Mouse (Mus musculus): ENCODE data around the gene Cntn1.

Cntn1 gene

GRCm38 (mm10) chr15:92141972-92142371 lies 91.0 kb downstream of the Cntn1 start:
- no peak for DNase-seq

DNA sequence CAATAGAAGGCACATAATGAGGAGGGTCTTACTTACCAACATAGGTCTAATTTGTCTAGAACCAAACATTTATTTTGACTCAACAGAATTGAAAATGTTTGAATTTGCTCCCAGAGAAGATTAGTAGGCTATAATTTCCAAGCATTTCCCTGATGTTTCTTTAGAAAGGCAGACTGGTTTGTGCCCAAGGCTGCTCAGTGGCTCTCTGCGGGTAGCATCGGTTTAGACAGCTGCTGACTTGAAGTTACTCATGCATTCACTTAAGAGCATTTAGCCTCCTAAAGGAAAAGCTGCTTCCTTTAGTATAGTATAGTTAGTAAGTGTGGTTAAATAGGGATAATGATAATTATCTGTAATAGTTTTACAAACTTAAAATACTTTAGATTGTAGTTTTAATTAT lies 104.0 kb downstream of the Cntn1 start:
- no peak for DNase-seq

GRCm38 (mm10) chr15:92160855-92161162 lies 109.8 kb downstream of the Cntn1 start:
- no peak for DNase-seq

GRCm38 (mm10) chr15:92161163-92162025 lies 110.4 kb downstream of the Cntn1 start:
- no peak for DNase-seq

- no peak for DNase-seq
Observed at GRCm38 (mm10) chr15:92162835-92163234, 111.9 kb downstream of the Cntn1 start.

DNA sequence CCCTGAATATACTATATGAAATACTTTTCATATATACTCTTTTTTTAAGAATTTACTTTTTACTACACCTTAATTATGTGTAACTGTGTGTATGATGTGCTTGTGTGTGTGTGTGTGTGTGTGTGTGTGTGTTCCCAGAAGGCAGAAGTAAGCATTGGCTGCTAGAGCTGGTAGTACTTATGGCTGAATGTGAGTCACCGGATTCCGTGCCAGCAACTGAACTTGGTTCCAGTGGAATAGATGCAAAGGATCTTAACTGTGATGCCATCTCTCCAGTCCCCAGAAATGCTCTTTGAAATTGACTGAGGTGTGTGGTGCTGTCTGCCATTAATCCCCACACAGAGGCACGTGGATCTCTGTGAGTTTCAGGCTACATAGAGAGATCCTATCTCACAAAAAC lies 113.2 kb downstream of the Cntn1 start:
- DNase-seq: no peak

DNA sequence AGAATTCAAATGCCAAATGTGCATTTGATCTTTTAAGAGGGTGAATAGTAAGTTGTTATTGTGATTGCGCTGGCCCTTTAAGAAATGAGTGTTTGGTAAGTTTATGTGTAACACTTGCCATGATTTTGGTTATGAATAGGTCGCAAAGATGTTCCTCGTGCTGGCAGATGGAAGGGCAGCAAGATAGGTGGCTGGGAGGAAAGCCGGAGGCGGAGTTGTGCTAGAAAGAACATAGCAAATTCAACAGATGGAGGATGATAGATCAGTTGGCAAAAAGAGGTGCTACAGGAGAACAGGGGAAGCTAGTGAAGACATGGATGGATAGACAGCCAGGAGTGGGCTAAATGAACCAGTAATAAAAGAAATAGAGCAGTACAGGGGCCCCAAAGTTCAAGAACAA lies 115.3 kb downstream of the Cntn1 start:
- DNase-seq: no peak

- no peak for DNase-seq
Observed at GRCm38 (mm10) chr15:92175739-92176138, 124.8 kb downstream of the Cntn1 start.

DNA sequence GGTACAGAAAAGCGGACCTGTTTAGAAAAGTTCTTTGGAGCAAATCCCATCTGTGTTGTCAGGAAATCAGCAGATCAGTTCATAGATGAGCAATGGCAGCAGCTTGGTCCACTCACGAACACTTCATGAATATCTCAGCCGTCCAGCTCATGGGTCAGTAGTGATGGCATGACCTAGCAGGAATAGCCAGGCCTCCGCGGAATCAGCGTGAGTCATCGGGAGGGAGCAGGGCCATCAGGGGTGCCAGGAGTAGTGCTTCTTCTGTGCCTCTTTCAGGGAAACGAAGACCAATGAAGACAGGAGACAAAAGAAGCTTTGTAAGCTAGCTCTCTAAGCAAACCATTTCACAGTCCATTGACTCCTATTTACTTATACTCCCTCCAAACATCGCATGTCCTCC lies 126.4 kb downstream of the Cntn1 start:
- DNase-seq: peak; percentile 39

DNA sequence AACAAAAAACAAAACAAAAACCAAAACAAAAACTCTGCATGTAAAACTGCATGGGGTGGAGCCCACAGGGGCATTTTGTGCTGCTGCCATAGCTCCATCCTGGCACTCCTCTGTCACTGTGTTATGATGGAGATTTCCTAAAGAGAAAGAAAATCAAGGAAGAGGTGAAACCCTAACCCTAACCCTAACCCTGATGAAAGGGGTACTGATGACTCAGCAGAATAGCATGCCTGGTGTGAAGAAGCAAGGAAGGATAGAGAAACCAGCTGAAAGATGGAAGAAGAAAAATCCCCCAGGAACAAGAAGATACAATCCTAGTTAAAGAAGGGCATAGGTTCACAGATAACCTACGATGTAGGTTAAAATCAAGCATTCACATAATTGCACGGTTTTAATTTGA lies 134.5 kb downstream of the Cntn1 start:
- DNase-seq: no peak

DNA sequence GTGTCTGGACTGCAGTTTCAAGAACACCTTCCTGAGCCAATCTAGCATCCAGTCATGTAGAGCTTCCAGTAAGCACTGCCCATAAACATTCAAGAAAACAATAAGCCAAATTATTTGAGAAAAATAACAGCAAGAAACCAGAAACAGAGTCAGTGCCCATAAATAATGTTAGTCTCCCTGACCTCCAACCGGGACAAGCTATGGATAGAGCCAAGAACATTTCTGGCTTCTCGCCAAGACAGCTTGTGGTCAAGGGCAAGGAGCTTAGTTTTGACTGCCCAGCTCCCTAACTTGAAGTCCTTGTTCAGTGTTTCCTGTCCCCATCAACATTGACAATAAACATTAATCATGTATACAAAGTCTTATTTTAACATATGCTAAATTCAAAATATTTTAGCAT lies 139.0 kb downstream of the Cntn1 start:
- peak; percentile 33 for DNase-seq

- DNase-seq: no peak
Observed at GRCm38 (mm10) chr15:92200326-92200985, 149.5 kb downstream of the Cntn1 start.

DNA sequence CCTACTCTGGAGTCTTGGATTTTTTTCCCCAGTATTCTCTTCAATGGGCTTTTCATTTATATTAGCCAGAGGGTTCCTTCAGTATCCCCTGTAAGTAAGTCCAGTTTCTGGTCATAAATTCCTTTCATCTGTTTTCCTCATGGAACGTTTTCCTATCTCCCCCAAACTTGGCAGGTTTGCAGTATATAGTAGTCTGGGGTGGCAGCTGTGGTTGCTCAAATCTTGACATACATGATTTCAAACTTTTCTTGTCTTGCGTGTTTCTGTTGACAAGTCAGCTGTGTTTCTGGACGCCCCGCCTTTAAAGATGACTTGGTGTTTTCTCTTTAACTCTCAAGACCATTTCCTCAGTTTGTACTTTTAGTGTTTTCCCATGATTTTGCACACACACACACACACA lies 155.7 kb downstream of the Cntn1 start:
- DNase-seq: no peak

DNA sequence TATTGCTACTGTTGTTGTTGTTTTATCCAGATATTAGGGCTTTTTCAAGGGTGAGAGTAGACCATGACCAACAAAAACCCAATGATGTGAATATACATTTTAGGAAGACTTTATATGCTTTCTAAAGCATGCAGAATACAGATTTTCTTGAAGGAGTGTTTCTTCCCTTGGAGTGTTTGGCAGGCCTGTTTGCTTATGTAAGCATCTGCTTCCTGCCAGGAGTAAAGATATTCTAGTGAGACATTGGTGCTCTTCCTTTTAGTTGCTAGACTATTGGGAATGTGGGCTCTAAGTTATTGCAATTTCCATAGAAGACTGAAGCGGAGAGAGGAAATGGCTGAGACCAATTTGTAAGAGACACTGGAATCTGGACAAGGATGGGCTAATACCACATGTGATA lies 158.8 kb downstream of the Cntn1 start:
- DNase-seq: no peak

- DNase-seq: no peak
Observed at GRCm38 (mm10) chr15:92210486-92211235, 159.7 kb downstream of the Cntn1 start.

- DNase-seq: no peak
Observed at GRCm38 (mm10) chr15:92215841-92216240, 164.9 kb downstream of the Cntn1 start.

DNA sequence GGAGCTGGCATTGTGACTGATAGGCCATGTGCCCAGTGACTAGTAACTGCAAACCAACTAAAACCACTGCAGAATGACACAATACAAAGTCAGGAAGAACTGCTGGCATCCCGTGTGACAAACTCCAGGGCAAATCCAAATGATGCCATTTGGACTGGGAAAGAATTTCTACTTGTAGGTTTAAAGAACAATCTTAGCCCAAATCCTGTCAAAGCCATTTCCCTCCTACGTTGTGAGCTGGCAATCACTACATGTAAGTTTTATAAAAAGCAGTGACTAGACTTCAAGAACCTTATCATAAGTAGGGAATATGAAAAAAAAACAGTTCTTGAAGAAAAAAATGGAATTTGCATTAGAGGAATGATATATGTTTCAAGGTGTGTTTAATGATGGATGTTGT lies 170.5 kb downstream of the Cntn1 start:
- DNase-seq: no peak

- DNase-seq: no peak
Observed at GRCm38 (mm10) chr15:92231386-92231785, 180.4 kb downstream of the Cntn1 start.

GRCm38 (mm10) chr15:92235836-92236235 lies 184.9 kb downstream of the Cntn1 start:
- DNase-seq: no peak

DNA sequence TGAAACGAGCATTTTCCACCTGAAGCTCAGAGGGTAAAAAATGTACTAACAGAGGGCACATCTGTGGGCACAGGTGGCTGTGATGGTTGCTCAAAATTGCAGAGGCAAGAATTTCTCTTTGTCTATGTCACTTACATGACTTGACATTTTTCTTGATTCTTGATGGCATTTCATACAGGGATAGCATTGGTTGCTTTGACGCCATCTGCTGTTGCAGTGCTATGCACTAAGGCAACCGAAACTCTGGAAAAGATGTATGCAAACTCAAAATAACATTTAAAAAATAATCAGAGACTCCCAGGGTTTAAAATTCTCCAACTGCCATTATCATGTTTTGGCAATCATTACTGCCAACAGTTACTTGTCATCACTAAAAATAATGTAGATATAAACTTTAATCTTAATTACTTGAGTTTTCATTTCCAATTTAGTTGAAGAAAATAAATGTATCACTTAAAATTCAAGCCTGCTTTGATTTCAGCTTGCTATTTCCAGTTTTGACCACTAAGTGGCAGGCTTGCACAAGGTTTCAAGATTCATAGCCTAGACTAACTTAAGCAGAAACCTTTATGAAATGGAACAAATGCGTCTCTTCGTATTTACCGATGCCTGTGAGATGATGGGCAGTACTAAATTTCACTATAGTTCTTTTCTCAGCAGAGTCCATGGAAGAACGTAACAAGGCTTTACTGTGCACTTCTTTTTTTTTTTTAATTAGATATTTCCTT lies 214.2 kb downstream of the Cntn1 start:
- peak; percentile 46 for DNase-seq

GRCm38 (mm10) chr15:92268341-92268740 lies 217.4 kb downstream of the Cntn1 start:
- no peak for DNase-seq

DNA sequence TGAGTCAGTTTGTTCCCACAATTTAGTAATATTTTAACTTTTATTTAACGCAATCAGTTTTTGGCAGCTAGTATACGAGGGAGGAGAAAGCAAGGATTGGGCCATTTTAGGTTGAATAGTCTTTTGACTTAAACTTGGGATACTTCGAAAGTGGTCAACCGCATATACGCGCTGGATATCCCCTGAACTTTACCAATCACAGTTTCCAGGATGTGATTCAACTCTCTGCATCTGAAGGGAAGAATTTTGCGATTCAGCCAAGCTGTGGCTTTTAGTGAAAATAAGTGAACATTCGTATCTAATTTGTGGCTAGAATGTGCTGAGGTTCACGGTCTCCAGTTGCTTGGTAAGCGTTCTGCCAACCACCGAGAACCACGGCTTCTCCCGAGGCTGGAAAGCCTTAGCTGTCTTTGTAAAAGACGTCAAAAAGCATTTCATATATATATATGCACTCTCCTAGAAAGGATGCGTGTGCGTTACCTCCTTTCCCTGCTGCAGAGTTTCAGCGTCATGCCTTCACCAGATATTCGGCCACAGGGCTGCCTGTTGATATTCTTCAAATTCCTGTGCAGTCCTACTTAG lies 217.9 kb downstream of the Cntn1 start:
- no peak for DNase-seq
